Mouse (Mus musculus) embryonic facial prominence, embryonic 14.5 days (tissue): ENCODE data around the gene Krt34. TPM values are rescaled to one million over a fixed set of nuclear protein-coding genes. Genes with fewer than 3 reads are reported as not detected.

Experiments
- ATAC-seq: fragments of 200-750 bp; cut with Nextera tagmentation; 2 replicates; pipeline ENCODE4 v1.8.0; 2017; ENCODE audit warnings: low read depth, moderate number of reproducible peaks, moderate TSS enrichment
- DNase-seq: peaks from one replicate; pipeline ENCODE4 v3.0.0-alpha.2; 2015; ENCODE audit warnings: low spot score
- H3K27ac ChIP-seq: fragments of 300-500 bp; sonication (generic); replicated peaks from 2 replicates; pipeline ENCODE4 v1.5.1; 2014; ENCODE audit warnings: low read depth, mild to moderate bottlenecking, low read length, moderate library complexity
- H3K27me3 ChIP-seq: fragments of 300-500 bp; sonication (generic); replicated peaks from 2 replicates; pipeline ENCODE4 v1.6.1; 2014; ENCODE audit warnings: low read length; ENCODE audit not compliant: control insufficient read depth, insufficient read depth
- H3K36me3 ChIP-seq: fragments of 300-500 bp; sonication (generic); 2 replicates; pipeline ENCODE4 v1.6.1; 2014; ENCODE audit warnings: low read length, mixed read lengths; ENCODE audit not compliant: control insufficient read depth, insufficient read depth
- H3K4me1 ChIP-seq: fragments of 300-500 bp; sonication (generic); 2 replicates; pipeline ENCODE4 v1.6.1; 2014; ENCODE audit warnings: antibody characterized with exemption, low read length; ENCODE audit not compliant: control insufficient read depth, insufficient read depth
- H3K4me2 ChIP-seq: fragments of 300-500 bp; sonication (generic); 2 replicates; pipeline ENCODE4 v1.6.1; 2014; ENCODE audit warnings: low read depth, mild to moderate bottlenecking, low read length, moderate library complexity, mixed read lengths
- H3K4me3 ChIP-seq: fragments of 300-500 bp; sonication (generic); 2 replicates; pipeline ENCODE4 v1.5.1; 2014; ENCODE audit warnings: low read depth, mild to moderate bottlenecking, low read length
- H3K9ac ChIP-seq: fragments of 300-500 bp; sonication (generic); 2 replicates; pipeline ENCODE4 v1.6.1; 2014; ENCODE audit warnings: low read depth, mild to moderate bottlenecking, low read length, moderate library complexity, mixed read lengths
- H3K9me3 ChIP-seq: fragments of 300-500 bp; sonication (generic); 2 replicates; pipeline ENCODE4 v1.6.1; 2016; ENCODE audit warnings: low read length; ENCODE audit not compliant: control insufficient read depth
- WGBS: fragments of 180-500 bp; shearing (Covaris S2); extraction: QIAGEN DNeasy Blood & Tissue Kit; methylation state at CpG from one replicate; pipeline ENCODE4 v1.1.7; 2014; 5-methylcytosine and 5-hydroxymethylcytosine counted together
- polyA plus RNA-seq: library from polyadenylated mRNA; unstranded; fragments of >200 nt; fragmentation: Nextera tagmentation; extraction: Ambion mirVana; gene quantifications from 2 replicates; pipeline ENCODE4 v1.2.1, GENCODE M21; 2014

Gene Krt34
- polyA plus RNA-seq, 1 experiment from 2014 or later = 0.40 TPM

DNA sequence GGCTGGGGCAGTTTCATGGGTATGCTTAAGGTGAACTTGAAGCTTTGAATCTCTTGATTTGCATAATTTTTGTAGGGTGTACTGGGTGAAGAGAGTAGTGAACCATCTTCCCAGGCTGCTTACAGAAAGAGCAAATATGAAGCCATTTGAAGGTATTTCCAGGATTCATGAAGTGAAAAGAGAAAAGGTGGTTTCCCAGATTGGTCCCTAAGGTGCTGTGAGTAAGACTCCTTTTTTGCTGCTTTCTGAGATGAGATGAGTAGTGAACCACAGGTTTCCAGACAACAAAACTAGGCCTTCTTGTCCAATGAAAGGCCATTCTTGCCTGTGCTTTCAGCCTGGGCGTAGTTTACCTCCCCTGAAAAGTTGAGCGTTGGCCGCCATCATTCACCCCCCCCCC lies 52.8 kb downstream of the Krt34 start:
- Histone ChIP-seq H3K4me3 (no peak overlapping the region), H3K9ac (no peak overlapping the region)
- 94% methylated on average over 3 of the region's 3 CpGs for WGBS

More for the DNA sequence above, 52.8 kb downstream of the Krt34 start:
- Histone ChIP-seq H3K4me2 (no peak overlapping the region), H3K4me1 (no peaks in the 10 kb centered on the region), H3K9me3 (no peaks in the 10 kb centered on the region), H3K36me3 (no peaks in the 10 kb centered on the region), H3K27me3 (peaks cover 12% of the 10 kb centered on the region), H3K27ac (no peak overlapping the region)
- DNase-seq (no peak), ATAC-seq (no peak)

Other genes starting within 250 kb of the Krt34 start
- gene Gm11596, start 248.1 kb downstream of the Krt34 start, polyA plus RNA-seq = not detected in 2 replicates
- gene Gm11569, start 242.6 kb downstream of the Krt34 start, polyA plus RNA-seq = not detected in 2 replicates
- gene Gm11554, start 237.1 kb downstream of the Krt34 start, polyA plus RNA-seq = not detected in 2 replicates
- gene Krtap4-13, start 231.7 kb downstream of the Krt34 start, polyA plus RNA-seq = not detected in 2 replicates
- not detected in 2 replicates for gene Gm11564, start 225.9 kb downstream of the Krt34 start, polyA plus RNA-seq
- gene 2300003K06Rik, start 203.5 kb downstream of the Krt34 start, polyA plus RNA-seq = not detected in 2 replicates
- gene Krtap4-16, start 189.9 kb downstream of the Krt34 start, polyA plus RNA-seq = not detected in 2 replicates
- not detected in 2 replicates for gene Gm11568, start 183.6 kb downstream of the Krt34 start, polyA plus RNA-seq
- not detected in 2 replicates for gene Gm11559, start 177.1 kb downstream of the Krt34 start, polyA plus RNA-seq
- gene Krtap9-1, start 168.2 kb downstream of the Krt34 start, polyA plus RNA-seq = not detected in 2 replicates
- gene Gm11567, start 162.4 kb downstream of the Krt34 start, polyA plus RNA-seq = not detected in 2 replicates
- not detected in 2 replicates for gene Krtap31-1, start 133.6 kb downstream of the Krt34 start, polyA plus RNA-seq
- not detected in 2 replicates for gene Gm11565, start 126.8 kb downstream of the Krt34 start, polyA plus RNA-seq
- gene Krtap31-2, start 105.3 kb downstream of the Krt34 start, polyA plus RNA-seq = not detected in 2 replicates
- gene Krtap9-5, start 93.1 kb downstream of the Krt34 start, polyA plus RNA-seq = not detected in 2 replicates
- not detected in 2 replicates for gene Krtap29-1, start 62.5 kb downstream of the Krt34 start, polyA plus RNA-seq
- 0.26 TPM in 1 of 2 replicates, not detected in the other for gene Krtap16-1, start 55.0 kb downstream of the Krt34 start, polyA plus RNA-seq
- 0.38 and 0.63 TPM in 2 replicates for gene Krtap17-1, start 47.6 kb downstream of the Krt34 start, polyA plus RNA-seq
- 0.20 and 0.54 TPM in 2 replicates for gene Krt33a, start 25.3 kb downstream of the Krt34 start, polyA plus RNA-seq
- 0.96 and 1.3 TPM in 2 replicates for gene Krt33b, start 11.7 kb downstream of the Krt34 start, polyA plus RNA-seq
- gene Krt31, start 9.0 kb upstream of the Krt34 start, polyA plus RNA-seq = 0.30 and 1.3 TPM in 2 replicates
- 0.79 and 1.4 TPM in 2 replicates for gene Krt32, start 46.7 kb upstream of the Krt34 start, polyA plus RNA-seq
- gene Krt35, start 54.7 kb upstream of the Krt34 start, polyA plus RNA-seq = 1.5 and 2.9 TPM in 2 replicates
- gene Krt36, start 64.1 kb upstream of the Krt34 start, polyA plus RNA-seq = 0.28 and 0.29 TPM in 2 replicates
- 9.6 and 60.5 TPM in 2 replicates for gene Krt13, start 80.0 kb upstream of the Krt34 start, polyA plus RNA-seq
- 156 and 236 TPM in 2 replicates for gene Krt15, start 94.4 kb upstream of the Krt34 start, polyA plus RNA-seq
- 82.2 and 120 TPM in 2 replicates for gene Krt19, start 107.1 kb upstream of the Krt34 start, polyA plus RNA-seq
- gene Krt9, start 151.7 kb upstream of the Krt34 start, polyA plus RNA-seq = not detected in 2 replicates
- 365 and 385 TPM in 2 replicates for gene Krt14, start 166.0 kb upstream of the Krt34 start, polyA plus RNA-seq
- 1.2 and 1.8 TPM in 2 replicates for gene Krt16, start 207.3 kb upstream of the Krt34 start, polyA plus RNA-seq
- 129 and 152 TPM in 2 replicates for gene Krt17, start 219.5 kb upstream of the Krt34 start, polyA plus RNA-seq
- gene Krt42, start 228.3 kb upstream of the Krt34 start, polyA plus RNA-seq = 0.22 TPM in 1 of 2 replicates, not detected in the other